Comparison of ENCODE assay signal across 12 mouse cellular contexts in genomic region chr19:25361956-25362355, GRCm38 (mm10).
"Had no signal": no experiment of that assay in that cellular context is flagged by ENCODE, and none has a peak within 500 bp of the region (broad histone marks: within the 10 kb centered on the region; RNA-seq: fewer than 3 reads in every experiment).

No protein-coding gene starts in this region.

- DNase-seq: kidney, postnatal 10 days; kidney, postnatal 4 days; lung, postnatal 14 days; right cerebral cortex, adult 18-20 months; right cerebral cortex, postnatal 25 days; thymus, postnatal 36 days had no signal

- H3K4me2 ChIP-seq: limb, embryonic 12.5 days; lung, embryonic 15.5 days; midbrain, embryonic 13.5 days had no signal

- H3K27ac ChIP-seq: layer of hippocampus, adult 2 months; limb, embryonic 12.5 days; lung, embryonic 15.5 days; macrophage; midbrain, embryonic 13.5 days had no signal

- H3K4me3 ChIP-seq: layer of hippocampus, adult 2 months; limb, embryonic 12.5 days; lung, embryonic 15.5 days; megakaryocyte, embryonic 14.5 days; midbrain, embryonic 13.5 days had no signal

- H3K27me3 ChIP-seq: limb, embryonic 12.5 days; midbrain, embryonic 13.5 days had no signal

- H3K36me3 ChIP-seq: limb, embryonic 12.5 days; lung, embryonic 15.5 days; midbrain, embryonic 13.5 days had no signal

- H3K9ac ChIP-seq: limb, embryonic 12.5 days; lung, embryonic 15.5 days; midbrain, embryonic 13.5 days had no signal

- H3K9me3 ChIP-seq: limb, embryonic 12.5 days; lung, embryonic 15.5 days; megakaryocyte, embryonic 14.5 days; midbrain, embryonic 13.5 days had no signal
